ENCODE assay signal across 9 mouse cellular contexts in the genomic region with DNA sequence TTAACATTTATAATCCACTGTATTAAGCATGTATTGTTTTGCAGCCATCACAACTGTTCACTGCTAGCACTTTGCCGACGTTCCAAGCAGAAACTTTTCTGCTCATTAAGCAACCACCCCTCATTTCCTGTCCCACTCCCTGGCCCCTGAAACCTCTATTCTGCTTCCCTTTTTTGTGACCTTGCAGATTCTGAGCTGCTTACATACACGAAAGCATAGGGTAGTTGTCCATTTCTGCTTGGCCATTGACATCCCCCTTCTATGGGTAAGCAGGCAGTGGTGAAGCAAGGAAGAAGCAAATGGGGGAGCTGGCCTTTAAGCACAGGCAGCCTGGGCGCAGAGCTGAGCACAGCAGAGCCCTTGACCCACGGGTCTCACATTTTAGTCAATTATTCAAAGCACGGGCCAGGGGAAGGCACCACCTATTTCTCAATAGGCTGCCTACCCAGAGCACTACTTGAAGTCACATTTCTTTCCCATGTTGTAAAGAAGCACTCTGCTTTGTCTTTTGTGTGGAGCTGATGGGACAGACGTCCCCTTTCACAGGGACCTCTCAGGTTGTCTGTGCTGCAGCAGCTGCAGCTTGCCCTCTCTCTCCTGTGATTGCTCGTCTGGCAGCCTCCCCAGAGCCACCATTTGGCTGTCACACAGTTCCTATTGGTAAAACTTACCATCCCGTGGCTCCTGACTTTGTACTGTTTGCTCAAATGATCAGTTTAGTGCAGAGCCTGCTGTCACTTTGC. TPM values are rescaled to one million over a fixed set of nuclear protein-coding genes. Genes with fewer than 3 reads are reported as not detected.
DNase-seq lines count a peak whose midpoint lies in the region; ATAC-seq and TF ChIP-seq lines count a peak whose summit lies in the region.
"Had no signal": no experiment of that assay in that cellular context is flagged by ENCODE, and none has a peak within 500 bp of the region (broad histone marks: within the 10 kb centered on the region; RNA-seq: fewer than 3 reads in every experiment).

No protein-coding gene starts in this region.

- H3K9ac ChIP-seq in neural tube, embryonic 11.5 days (ENCODE audit: low read length) = no peak overlapping the region
- H3K9ac ChIP-seq in forebrain, embryonic 13.5 days = no peak overlapping the region
- H3K9ac ChIP-seq in liver, postnatal 0 days (replicated peaks) = peak overlapping the region; percentile 21; the same call in 1 of the 2 replicates

- no peak for TF ChIP-seq EP300 in liver, postnatal 0 days (IDR thresholded peaks at IDR 0.05; ENCODE audit: low read depth)

- no peak for ATAC-seq in neural tube, embryonic 11.5 days (ENCODE audit: insufficient read depth, low FRiP score, low TSS enrichment)
- ATAC-seq in forebrain, embryonic 13.5 days = peak; percentile 59; the same call in 1 of the 2 replicates
- peak; percentile 92 for ATAC-seq in liver, postnatal 0 days
- ATAC-seq in erythroblast, adult 5-6 weeks (replicated peaks; ENCODE audit: low FRiP score, poor library complexity, severe bottlenecking) = no peak

- H3K4me1 ChIP-seq in neural tube, embryonic 11.5 days (ENCODE audit: control insufficient read depth, insufficient read depth, low read length) = peaks cover 5% of the 10 kb centered on the region; the same call in 1 of the 2 replicates
- peaks cover 10% of the 10 kb centered on the region for H3K4me1 ChIP-seq in forebrain, embryonic 13.5 days
- H3K4me1 ChIP-seq in liver, postnatal 0 days (ENCODE audit: insufficient read depth) = peaks cover 4% of the 10 kb centered on the region; the same call in 1 of the 2 replicates

- WGBS in neural tube, embryonic 11.5 days = 32% methylated on average over 9 of the region's 9 CpGs
- WGBS in forebrain, embryonic 13.5 days = 23% methylated on average over 9 of the region's 9 CpGs
- WGBS in liver, postnatal 0 days (ENCODE audit: insufficient replicate concordance) = 7% methylated on average over 9 of the region's 9 CpGs

- DNase-seq in neural tube, embryonic 11.5 days (ENCODE audit: low spot score) = peak; percentile 19
- DNase-seq in neural tube, embryonic 10.5 days (ENCODE audit: extremely low spot score, low spot score) = no peak
- peak; percentile 47 for DNase-seq in liver, postnatal 0 days
- peak; percentile 9 to 20 for DNase-seq in spleen, postnatal 10 days (ENCODE audit: low spot score in 2 of 2)
- DNase-seq in right cerebral cortex, postnatal 14 days = no peak
- no peak for DNase-seq in T-cell, adult 2 months (ENCODE audit: low spot score)

- no peaks in the 10 kb centered on the region for H3K27me3 ChIP-seq in neural tube, embryonic 11.5 days (ENCODE audit: control insufficient read depth, insufficient read depth, low read length)
- no peaks in the 10 kb centered on the region for H3K27me3 ChIP-seq in forebrain, embryonic 13.5 days
- H3K27me3 ChIP-seq in liver, postnatal 0 days (ENCODE audit: insufficient read depth, low read length) = no peaks in the 10 kb centered on the region

- H3K9me3 ChIP-seq in neural tube, embryonic 11.5 days (ENCODE audit: control insufficient read depth, low read length) = no peaks in the 10 kb centered on the region
- H3K9me3 ChIP-seq in forebrain, embryonic 13.5 days (replicated peaks) = no peaks in the 10 kb centered on the region
- no peaks in the 10 kb centered on the region for H3K9me3 ChIP-seq in liver, postnatal 0 days (ENCODE audit: low read length)

- no peak for TF ChIP-seq CTCF in liver, postnatal 0 days (IDR thresholded peaks at IDR 0.05; ENCODE audit: low read depth)

- no peak overlapping the region for H3K4me3 ChIP-seq in neural tube, embryonic 11.5 days (ENCODE audit: low read depth, low read length)
- no peak overlapping the region for H3K4me3 ChIP-seq in forebrain, embryonic 13.5 days
- H3K4me3 ChIP-seq in liver, postnatal 0 days (ENCODE audit: low read depth, low read length) = no peak overlapping the region

- H3K27ac ChIP-seq in neural tube, embryonic 11.5 days (ENCODE audit: low read depth, low read length) = no peak overlapping the region
- no peak overlapping the region; the same call in 1 of the 2 replicates for H3K27ac ChIP-seq in forebrain, embryonic 13.5 days
- H3K27ac ChIP-seq in liver, postnatal 0 days (ENCODE audit: low read depth) = peak overlapping the region; percentile 92

- no peaks in the 10 kb centered on the region for H3K36me3 ChIP-seq in neural tube, embryonic 11.5 days (ENCODE audit: control insufficient read depth, insufficient read depth, low read length)
- H3K36me3 ChIP-seq in forebrain, embryonic 13.5 days (ENCODE audit: poor library complexity, severe bottlenecking) = no peaks in the 10 kb centered on the region
- no peaks in the 10 kb centered on the region for H3K36me3 ChIP-seq in liver, postnatal 0 days (replicated peaks; ENCODE audit: insufficient read depth, low read length)

- H3K4me2 ChIP-seq in neural tube, embryonic 11.5 days (ENCODE audit: low read depth) = no peak overlapping the region
- no peak overlapping the region for H3K4me2 ChIP-seq in forebrain, embryonic 13.5 days
- peak overlapping the region; percentile 47 for H3K4me2 ChIP-seq in liver, postnatal 0 days (ENCODE audit: low read depth, low read length)

RNA-seq across cellular contexts. Expression of gene Gm33543, which starts 25.1 kb away (rescaled TPM):
- not detected in 2 replicates for polyA plus RNA-seq in neural tube, embryonic 11.5 days (2014; fragmentation: Nextera tagmentation; extraction: Ambion mirVana)
- not detected in 2 replicates for polyA plus RNA-seq in forebrain, embryonic 13.5 days (2015; fragmentation: Nextera tagmentation; extraction: Ambion mirVana)
- 1.2 and 1.4 TPM in 2 replicates for polyA plus RNA-seq in liver, postnatal 0 days (2015; fragmentation: Nextera tagmentation; extraction: Ambion mirVana)
- total RNA-seq in erythroblast, adult 5-6 weeks (2015; ENCODE audit: low replicate concordance) = not detected in 2 replicates
- not detected in 2 replicates for total RNA-seq in erythroblast, adult 5-6 weeks (2017; ENCODE audit: low replicate concordance)
- polyA plus RNA-seq: heart, embryonic 14.5 days had no signal

Comparison
In these comparisons a context has a peak if more than half of its experiments do, and no peak if none do; other contexts are left out.
1. DNase-seq: peak in neural tube, embryonic 11.5 days (single experiment), liver, postnatal 0 days (single experiment) and spleen, postnatal 10 days (2 of 2); none in neural tube, embryonic 10.5 days (single experiment), right cerebral cortex, postnatal 14 days (single experiment) and T-cell, adult 2 months (single experiment).
2. ATAC-seq: peak in forebrain, embryonic 13.5 days (single experiment) and liver, postnatal 0 days (single experiment); none in neural tube, embryonic 11.5 days (single experiment) and erythroblast, adult 5-6 weeks (single experiment).